Mouse (Mus musculus): ENCODE measurements around the gene Otop2. TPM values are rescaled to one million over a fixed set of nuclear protein-coding genes. Genes with fewer than 3 reads are reported as not detected.

The Otop2 gene
- polyA plus RNA-seq, 1 experiment from 2014 or later, result not detected

DNA sequence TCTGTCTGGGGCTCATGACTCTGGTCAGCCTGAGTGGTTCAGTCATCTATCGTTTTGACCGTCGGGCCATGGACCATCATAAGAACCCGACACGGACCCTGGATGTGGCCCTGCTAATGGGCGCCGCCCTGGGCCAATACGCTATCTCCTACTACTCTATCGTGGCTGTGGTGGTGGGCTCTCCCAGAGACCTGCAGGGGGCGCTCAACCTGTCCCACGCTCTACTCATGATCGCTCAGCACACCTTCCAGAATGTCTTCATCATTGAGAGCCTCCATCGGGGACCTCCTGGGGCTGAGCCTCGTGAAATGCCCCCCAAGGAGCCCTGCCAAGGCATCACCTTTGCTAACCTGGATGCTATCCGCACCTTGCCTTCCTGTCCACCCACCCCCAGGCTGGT lies 22.4 kb downstream of the Otop2 start:
- Histone ChIP-seq H3K4me2 (no peak overlapping the region), H3K4me3 (replicated peaks) (no peak overlapping the region), H3K9ac (replicated peaks) (no peak overlapping the region), H3K36me3 (no peaks in the 10 kb centered on the region), H3K27me3 (peaks cover 89% of the 10 kb centered on the region), H3K9me3 (no peaks in the 10 kb centered on the region), H3K4me1 (replicated peaks) (peaks cover under 1% of the 10 kb centered on the region; the same call in 1 of the 2 replicates), H3K27ac (no peak overlapping the region)
- no peak for ATAC-seq (ENCODE audit: insufficient number of reproducible peaks, insufficient read depth, low FRiP score, low TSS enrichment, low read depth)
- whole genome bisulfite sequencing, result 71% methylated on average over 15 of the region's 15 CpGs

DNA sequence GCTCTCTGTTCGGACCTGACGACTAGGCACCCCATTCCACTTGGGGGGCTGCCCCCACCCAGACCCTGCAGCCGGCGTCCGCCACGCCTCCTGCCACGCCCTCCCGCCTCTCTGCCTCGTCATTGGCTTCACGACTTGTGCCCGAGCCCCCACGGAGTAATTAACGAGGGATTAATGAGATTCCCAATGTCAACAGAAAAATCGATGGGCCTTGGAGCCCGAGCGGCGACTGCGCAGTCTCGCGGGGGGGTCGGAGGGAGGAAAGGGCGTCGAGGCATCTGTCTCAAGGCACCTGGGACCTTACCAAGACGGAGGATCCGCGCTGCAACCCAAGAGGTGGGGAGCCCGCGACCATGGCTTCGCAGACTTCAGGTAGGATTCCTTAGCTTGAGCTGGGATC lies 27.6 kb downstream of the Otop2 start, which contains the start of gene Otop3:
Gene Otop3, plus strand, starts transcription at position 201 of the 400 bp plus-strand sequence.
- H3K4me1 ChIP-seq (replicated peaks), result peaks cover 6% of the 10 kb centered on the region; the same call in 1 of the 2 replicates
- ATAC-seq (ENCODE audit: insufficient number of reproducible peaks, insufficient read depth, low FRiP score, low TSS enrichment, low read depth), result no peak
- H3K9me3 ChIP-seq, result no peaks in the 10 kb centered on the region
- WGBS, result 6% methylated on average over 29 of the region's 29 CpGs
- H3K9ac ChIP-seq (replicated peaks), result no peak within 1 kb of the TSS
- H3K36me3 ChIP-seq, result no peaks in the 10 kb centered on the region
- peaks cover 85% of the 10 kb centered on the region for H3K27me3 ChIP-seq
- H3K4me3 ChIP-seq (replicated peaks), result peak within 1 kb of the TSS; percentile 16; the same call in 1 of the 2 replicates
- peak within 1 kb of the TSS; percentile 37 for H3K4me2 ChIP-seq
- no peak within 1 kb of the TSS for H3K27ac ChIP-seq

DNA sequence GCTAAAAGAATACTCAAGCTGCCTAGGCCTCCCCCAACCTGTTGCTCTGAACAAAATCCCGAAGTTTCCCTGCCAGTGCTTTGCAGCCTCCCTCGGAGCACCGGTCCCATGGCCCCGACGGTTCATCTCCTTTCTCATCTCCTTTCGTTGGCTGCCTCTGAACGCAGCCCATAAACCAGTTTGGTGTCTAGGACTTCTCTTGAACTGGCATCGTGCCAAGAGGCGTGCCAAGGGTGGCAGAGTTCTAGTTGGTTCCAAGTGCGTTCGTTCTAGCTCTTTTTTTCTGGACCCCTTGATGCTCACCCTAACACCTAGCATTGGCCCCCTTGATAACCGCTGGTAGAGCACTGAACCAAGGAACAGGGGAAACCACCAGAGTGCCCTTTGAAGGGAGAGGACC lies 28.3 kb downstream of the Otop2 start:
- WGBS, result 57% methylated on average over 12 of the region's 12 CpGs
- H3K27me3 ChIP-seq, result peaks cover 84% of the 10 kb centered on the region
- H3K4me3 ChIP-seq (replicated peaks), result no peak overlapping the region
- no peak for ATAC-seq (ENCODE audit: insufficient number of reproducible peaks, insufficient read depth, low FRiP score, low TSS enrichment, low read depth)
- no peaks in the 10 kb centered on the region for H3K36me3 ChIP-seq
- no peak overlapping the region for H3K4me2 ChIP-seq
- H3K4me1 ChIP-seq (replicated peaks), result peaks cover 6% of the 10 kb centered on the region; the same call in 1 of the 2 replicates
- H3K9ac ChIP-seq (replicated peaks), result no peak overlapping the region
- no peaks in the 10 kb centered on the region for H3K9me3 ChIP-seq
- H3K27ac ChIP-seq, result no peak overlapping the region

DNA sequence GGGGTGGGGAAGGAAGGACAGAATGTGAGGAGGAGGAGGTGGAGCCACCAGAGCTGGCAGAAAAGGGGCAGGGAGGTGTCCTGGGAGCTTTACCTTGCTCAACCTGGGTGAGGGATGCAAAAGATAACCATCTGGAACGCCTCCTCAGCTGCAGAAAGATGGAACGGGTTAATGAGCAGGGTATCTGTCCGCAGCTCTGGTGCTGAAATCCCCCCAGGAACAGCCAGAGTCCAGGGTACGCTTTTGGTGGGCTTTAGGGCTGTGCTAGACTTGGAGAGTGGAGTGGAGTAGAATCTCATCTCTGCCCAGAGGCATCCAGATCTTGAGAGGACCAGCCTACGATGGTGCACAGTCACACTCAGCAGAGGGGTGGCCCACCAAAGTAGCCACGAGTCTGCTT lies 29.2 kb downstream of the Otop2 start:
- 16% methylated on average over 6 of the region's 6 CpGs for WGBS
- H3K9ac ChIP-seq (replicated peaks), result no peak overlapping the region
- no peak for ATAC-seq (ENCODE audit: insufficient number of reproducible peaks, insufficient read depth, low FRiP score, low TSS enrichment, low read depth)
- no peaks in the 10 kb centered on the region for H3K36me3 ChIP-seq
- H3K4me1 ChIP-seq (replicated peaks), result peaks cover 6% of the 10 kb centered on the region; the same call in 1 of the 2 replicates
- H3K4me2 ChIP-seq, result no peak overlapping the region
- H3K9me3 ChIP-seq, result no peaks in the 10 kb centered on the region
- H3K4me3 ChIP-seq (replicated peaks), result no peak overlapping the region
- H3K27ac ChIP-seq, result no peak overlapping the region
- peaks cover 86% of the 10 kb centered on the region for H3K27me3 ChIP-seq

DNA sequence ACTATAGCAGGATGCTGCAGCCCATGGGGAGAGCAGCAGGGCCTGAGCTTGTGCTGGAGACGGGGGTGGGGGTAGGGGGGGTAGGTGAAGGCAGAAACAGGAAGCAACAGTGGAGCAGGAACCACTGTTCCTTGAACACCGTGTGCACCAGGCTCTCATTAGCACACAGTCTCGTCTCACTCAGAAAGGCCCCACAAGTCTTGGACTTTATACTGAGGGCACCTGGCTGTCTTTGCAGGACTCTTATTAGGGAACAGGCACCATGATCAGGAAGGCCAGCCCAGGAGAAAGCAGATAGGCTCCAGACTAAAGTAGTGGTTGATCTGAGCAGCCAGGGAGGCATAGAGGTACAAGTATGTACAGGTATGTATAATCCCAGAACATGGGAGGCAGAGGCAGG lies 30.4 kb downstream of the Otop2 start:
- Histone ChIP-seq H3K9ac (replicated peaks) (no peak overlapping the region), H3K4me1 (replicated peaks) (peaks cover 6% of the 10 kb centered on the region; the same call in 1 of the 2 replicates), H3K4me2 (no peak overlapping the region), H3K4me3 (replicated peaks) (no peak overlapping the region), H3K27me3 (peaks cover 80% of the 10 kb centered on the region), H3K9me3 (no peaks in the 10 kb centered on the region), H3K27ac (no peak overlapping the region), H3K36me3 (no peaks in the 10 kb centered on the region)
- no peak for ATAC-seq (ENCODE audit: insufficient number of reproducible peaks, insufficient read depth, low FRiP score, low TSS enrichment, low read depth)
- 58% methylated on average over 3 of the region's 3 CpGs for WGBS

DNA sequence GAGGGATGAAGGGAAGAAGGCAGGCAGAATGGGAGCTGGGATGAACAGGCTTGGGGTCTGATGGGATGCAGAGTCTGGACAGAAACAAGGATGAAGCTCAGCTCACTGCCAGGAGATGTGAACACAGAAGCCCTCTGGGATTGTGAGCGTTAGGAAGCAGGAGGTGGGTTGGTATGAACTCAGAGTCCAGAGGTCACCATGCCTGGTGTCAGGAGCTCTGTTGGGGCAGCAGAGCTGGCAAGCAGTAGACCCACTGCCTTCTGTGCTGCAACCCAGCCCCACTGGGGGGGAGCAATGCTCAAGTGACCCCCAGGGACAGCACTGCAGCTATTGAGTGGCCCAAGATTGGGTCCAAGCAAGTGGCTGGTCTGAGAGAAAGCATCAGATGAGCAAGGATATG lies 30.9 kb downstream of the Otop2 start:
- WGBS, result 64% methylated on average over 1 of the region's 1 CpGs
- ATAC-seq (ENCODE audit: insufficient number of reproducible peaks, insufficient read depth, low FRiP score, low TSS enrichment, low read depth), result no peak

DNA sequence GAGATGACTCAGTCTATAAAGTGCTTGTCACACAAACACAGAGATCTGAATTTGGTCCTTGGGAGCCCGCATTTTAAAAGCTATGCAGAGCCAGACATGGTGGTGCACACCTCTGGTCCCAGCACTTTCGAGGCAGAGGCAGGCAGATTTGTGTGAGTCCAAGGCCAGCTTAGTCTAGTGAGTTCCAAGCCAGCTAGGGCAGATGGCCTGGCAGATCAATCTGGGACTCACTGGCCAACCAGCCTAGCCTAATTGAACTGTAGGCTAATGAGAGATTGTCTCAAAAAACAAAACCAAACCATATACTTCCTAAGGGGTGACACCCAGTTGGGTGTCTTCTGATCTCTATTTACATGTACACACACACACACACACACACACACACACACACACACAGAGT lies 34.3 kb downstream of the Otop2 start:
- Histone ChIP-seq H3K36me3 (no peaks in the 10 kb centered on the region), H3K4me3 (replicated peaks) (no peak overlapping the region), H3K4me1 (replicated peaks) (peaks cover 18% of the 10 kb centered on the region), H3K9ac (replicated peaks) (no peak overlapping the region), H3K4me2 (no peak overlapping the region), H3K27ac (no peak overlapping the region), H3K27me3 (peaks cover 56% of the 10 kb centered on the region), H3K9me3 (no peaks in the 10 kb centered on the region)
- ATAC-seq (ENCODE audit: insufficient number of reproducible peaks, insufficient read depth, low FRiP score, low TSS enrichment, low read depth), result no peak
- 70% methylated on average over 2 of the region's 2 CpGs for WGBS

More for the DNA sequence above, 30.9 kb downstream of the Otop2 start:
- H3K4me2 ChIP-seq, result no peak overlapping the region
- no peak overlapping the region for H3K4me3 ChIP-seq (replicated peaks)
- peaks cover 76% of the 10 kb centered on the region for H3K27me3 ChIP-seq
- H3K36me3 ChIP-seq, result no peaks in the 10 kb centered on the region
- no peaks in the 10 kb centered on the region for H3K9me3 ChIP-seq
- H3K27ac ChIP-seq, result no peak overlapping the region
- H3K9ac ChIP-seq (replicated peaks), result no peak overlapping the region
- peaks cover 6% of the 10 kb centered on the region; the same call in 1 of the 2 replicates for H3K4me1 ChIP-seq (replicated peaks)

DNA sequence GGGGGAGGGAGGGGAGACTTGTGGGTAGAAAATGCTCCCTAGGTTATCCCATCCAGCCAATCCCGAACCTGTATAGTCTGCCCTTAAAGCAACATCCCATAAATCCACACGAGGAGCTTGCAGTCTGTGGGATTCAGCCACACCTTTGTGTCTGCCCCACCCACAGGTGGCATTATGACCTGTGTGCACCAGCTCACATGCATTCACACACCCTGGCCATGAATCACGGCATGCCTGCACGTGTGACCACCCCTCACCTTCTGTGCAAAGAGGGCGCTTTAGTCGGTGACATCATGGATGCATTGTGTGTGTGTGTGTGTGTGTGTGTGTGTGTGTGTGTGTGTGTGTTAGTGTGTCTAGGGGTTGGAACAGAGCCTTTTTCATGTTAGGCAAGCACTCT lies 34.9 kb downstream of the Otop2 start:
- peaks cover 49% of the 10 kb centered on the region for H3K27me3 ChIP-seq
- no peak overlapping the region for H3K27ac ChIP-seq
- no peaks in the 10 kb centered on the region for H3K36me3 ChIP-seq
- H3K4me1 ChIP-seq (replicated peaks), result peaks cover 24% of the 10 kb centered on the region
- ATAC-seq (ENCODE audit: insufficient number of reproducible peaks, insufficient read depth, low FRiP score, low TSS enrichment, low read depth), result no peak
- no peaks in the 10 kb centered on the region for H3K9me3 ChIP-seq
- WGBS, result 76% methylated on average over 6 of the region's 6 CpGs
- H3K9ac ChIP-seq (replicated peaks), result no peak overlapping the region
- H3K4me3 ChIP-seq (replicated peaks), result no peak overlapping the region
- no peak overlapping the region for H3K4me2 ChIP-seq

DNA sequence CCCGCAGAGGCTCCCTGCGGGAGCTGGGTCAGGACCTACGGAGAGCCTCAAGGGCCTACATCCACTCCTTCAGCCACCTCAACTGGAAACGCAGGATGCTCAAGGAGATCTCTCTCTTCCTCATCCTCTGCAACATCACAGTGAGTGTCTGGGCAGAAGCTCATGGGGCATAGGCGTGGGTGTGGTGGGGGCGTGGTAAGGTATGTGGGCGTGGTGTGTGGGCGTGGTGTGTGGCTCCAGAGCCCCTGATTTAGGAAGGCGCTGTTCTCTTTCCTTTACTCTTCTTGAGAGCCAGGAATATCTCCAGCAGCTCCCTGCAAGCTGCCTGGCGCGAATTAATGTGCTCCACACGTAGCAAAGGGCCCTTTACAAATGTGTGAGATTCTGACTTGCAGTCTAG lies 38.0 kb downstream of the Otop2 start:
- WGBS, result 5% methylated on average over 12 of the region's 12 CpGs
- 0 out of 2 replicates have a peak overlapping the region, but pooled peaks have one; percentile 8 for H3K4me2 ChIP-seq
- H3K9ac ChIP-seq (replicated peaks), result no peak overlapping the region
- peaks cover 44% of the 10 kb centered on the region for H3K27me3 ChIP-seq
- peaks cover 39% of the 10 kb centered on the region for H3K4me1 ChIP-seq (replicated peaks)
- H3K9me3 ChIP-seq, result no peaks in the 10 kb centered on the region
- H3K4me3 ChIP-seq (replicated peaks), result no peak overlapping the region
- H3K27ac ChIP-seq, result no peak overlapping the region
- ATAC-seq (ENCODE audit: insufficient number of reproducible peaks, insufficient read depth, low FRiP score, low TSS enrichment, low read depth), result no peak
- H3K36me3 ChIP-seq, result no peaks in the 10 kb centered on the region

DNA sequence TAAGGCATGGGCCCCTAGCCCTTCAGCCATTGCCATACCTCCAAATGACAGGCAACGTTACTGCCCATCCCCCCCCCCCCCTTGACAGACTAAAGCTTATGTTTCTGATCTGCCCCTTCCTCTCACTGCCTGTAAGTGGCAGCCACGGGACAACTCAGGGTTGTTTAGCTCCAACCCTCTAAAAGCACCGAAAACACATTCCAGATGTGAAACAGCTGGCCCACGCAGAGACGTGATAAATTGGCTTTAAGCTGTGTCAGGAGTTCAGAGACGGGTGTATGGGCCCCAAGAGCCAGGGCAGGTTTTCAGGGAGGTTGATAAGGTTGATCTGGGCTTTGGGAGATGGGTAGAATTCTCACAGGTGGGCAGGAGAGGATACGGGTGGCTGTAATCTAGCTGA lies 38.6 kb downstream of the Otop2 start:
- peak; percentile 40; the same call in 1 of the 2 replicates for ATAC-seq (ENCODE audit: insufficient number of reproducible peaks, insufficient read depth, low FRiP score, low TSS enrichment, low read depth)
- Histone ChIP-seq H3K27me3 (peaks cover 41% of the 10 kb centered on the region), H3K36me3 (no peaks in the 10 kb centered on the region), H3K4me1 (replicated peaks) (peaks cover 39% of the 10 kb centered on the region), H3K4me2 (peak overlapping the region; percentile 23), H3K4me3 (replicated peaks) (no peak overlapping the region), H3K27ac (0 out of 2 replicates have a peak overlapping the region, but pooled peaks have one; percentile 41), H3K9me3 (no peaks in the 10 kb centered on the region), H3K9ac (replicated peaks) (no peak overlapping the region)
- 6% methylated on average over 7 of the region's 7 CpGs for WGBS

DNA sequence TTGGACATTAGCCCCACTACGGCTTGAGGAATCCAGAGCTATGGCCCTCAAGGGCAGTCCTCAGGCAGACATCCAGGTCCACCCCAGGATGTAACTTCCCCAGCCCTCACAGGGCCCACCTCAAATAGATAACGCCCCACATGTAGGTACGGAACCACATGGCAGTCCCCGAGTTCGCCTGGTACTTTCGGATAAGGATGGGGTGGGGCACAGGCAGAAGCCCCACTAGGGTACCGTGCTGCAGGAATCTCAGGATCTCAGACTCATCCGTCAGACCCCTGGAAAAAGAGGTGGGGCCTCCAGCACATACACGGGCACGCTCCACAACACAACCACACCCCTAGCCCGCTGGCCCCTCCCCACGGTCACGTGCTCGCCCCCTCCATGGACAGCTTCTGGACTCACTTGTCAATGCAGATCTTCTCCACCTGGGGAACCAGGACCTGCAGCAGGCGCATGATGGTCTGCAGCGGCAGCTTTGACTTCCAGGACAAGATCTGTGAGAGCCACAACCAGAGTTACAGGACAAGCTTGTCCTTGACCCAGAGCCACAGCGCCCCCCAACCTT lies 41.8 kb downstream of the Otop2 start:
- H3K27ac ChIP-seq, result no peak overlapping the region
- peaks cover 39% of the 10 kb centered on the region for H3K4me1 ChIP-seq (replicated peaks)
- ATAC-seq (ENCODE audit: insufficient number of reproducible peaks, insufficient read depth, low FRiP score, low TSS enrichment, low read depth), result no peak

DNA sequence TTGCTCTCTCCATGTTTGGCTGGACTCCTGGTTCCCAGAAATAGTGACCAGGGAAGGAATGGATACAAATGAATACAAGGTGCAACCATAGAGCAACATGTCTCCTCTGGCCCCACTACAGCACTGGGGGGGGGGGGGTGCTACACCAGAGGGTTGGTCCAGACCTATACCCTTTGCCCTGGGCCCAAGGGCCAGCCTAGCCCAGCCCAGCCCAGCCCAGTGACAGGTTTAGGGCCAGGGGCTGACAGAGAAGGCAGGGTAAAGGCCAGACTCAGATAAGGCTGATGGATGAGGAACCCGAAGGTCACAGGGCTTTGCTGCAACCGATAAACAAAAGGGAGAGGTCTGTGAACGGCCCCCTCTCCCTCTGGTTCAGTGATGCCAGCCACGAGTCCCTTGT lies 43.0 kb downstream of the Otop2 start:
- Histone ChIP-seq H3K9ac (replicated peaks) (no peak overlapping the region), H3K4me1 (replicated peaks) (peaks cover 34% of the 10 kb centered on the region), H3K4me2 (no peak overlapping the region), H3K9me3 (no peaks in the 10 kb centered on the region), H3K36me3 (no peaks in the 10 kb centered on the region), H3K4me3 (replicated peaks) (no peak overlapping the region), H3K27me3 (peaks cover 40% of the 10 kb centered on the region), H3K27ac (no peak overlapping the region)
- no peak for ATAC-seq (ENCODE audit: insufficient number of reproducible peaks, insufficient read depth, low FRiP score, low TSS enrichment, low read depth)
- WGBS, result 37% methylated on average over 4 of the region's 4 CpGs

More for the DNA sequence above, 41.8 kb downstream of the Otop2 start:
- H3K9me3 ChIP-seq, result no peaks in the 10 kb centered on the region
- H3K9ac ChIP-seq (replicated peaks), result no peak overlapping the region
- peaks cover 44% of the 10 kb centered on the region for H3K27me3 ChIP-seq
- no peak overlapping the region for H3K4me3 ChIP-seq (replicated peaks)
- 42% methylated on average over 17 of the region's 17 CpGs for WGBS
- no peak overlapping the region for H3K4me2 ChIP-seq
- no peaks in the 10 kb centered on the region for H3K36me3 ChIP-seq

Data from limb, embryonic 12.5 days (tissue).